Mouse (Mus musculus) A20 (cell line): Measurements from ENCODE around the gene Fut9.

Experiments used
- DNase-seq: peaks from one replicate; pipeline ENCODE4 v3.0.0-alpha.2; 2011; ENCODE audit warnings: low read depth, low spot score

Gene Fut9

GRCm38 (mm10) chr4:25647593-25647992 is 152.5 kb downstream of the Fut9 start:
- no peak for DNase-seq

- no peak for DNase-seq
Measured at GRCm38 (mm10) chr4:25645580-25645979, 154.5 kb downstream of the Fut9 start.

- DNase-seq: no peak
Measured at GRCm38 (mm10) chr4:25641993-25642392, 158.1 kb downstream of the Fut9 start.

- DNase-seq: no peak
Measured at GRCm38 (mm10) chr4:25633262-25633661, 166.8 kb downstream of the Fut9 start.

- no peak for DNase-seq
Measured at GRCm38 (mm10) chr4:25628113-25628512, 171.9 kb downstream of the Fut9 start.

- no peak for DNase-seq
Measured at GRCm38 (mm10) chr4:25627467-25627866, 172.6 kb downstream of the Fut9 start.

- no peak for DNase-seq
Measured at GRCm38 (mm10) chr4:25627039-25627438, 173.0 kb downstream of the Fut9 start.

GRCm38 (mm10) chr4:25623176-25623575 is 176.9 kb downstream of the Fut9 start:
- no peak for DNase-seq

GRCm38 (mm10) chr4:25617301-25617700 is 182.7 kb downstream of the Fut9 start:
- DNase-seq: no peak

GRCm38 (mm10) chr4:25613426-25613825 is 186.6 kb downstream of the Fut9 start:
- DNase-seq: no peak

- no peak for DNase-seq
Measured at GRCm38 (mm10) chr4:25610481-25610880, 189.6 kb downstream of the Fut9 start.

- DNase-seq: no peak
Measured at GRCm38 (mm10) chr4:25593218-25593617, 206.8 kb downstream of the Fut9 start.
